Mouse (Mus musculus) gastrocnemius, adult 8-10 months (tissue): ENCODE data around the gene Draxin. TPM values are rescaled to one million over a fixed set of nuclear protein-coding genes. Genes with fewer than 3 reads are reported as not detected.
A peak's percentile ranks its signal among the peaks of the same experiment; 100 is the strongest.
"Not testable (repeated sequence)": the region's sequence is repeated elsewhere in the genome, so short reads cannot be mapped to it uniquely, and the experiment has no call there.

Source experiments
- DNase-seq, 2 experiments: peaks; one replicate each; pipeline ENCODE4 v3.0.0; 2022; ENCODE audit warnings: low spot score in 2 of 2
- microRNA-seq: library from miRNA; unstranded; fragments of <30 nt; microRNA quantifications from one replicate; pipeline ENCODE4 v1.2.0, GENCODE M21; 2022
- total RNA-seq, 4 experiments: library from RNA; stranded (reverse); gene quantifications; 2 replicates each; pipeline ENCODE4 v1.2.4; 2022

Gene Draxin
- total RNA-seq, 4 experiments from 2014 or later: not detected

DNA sequence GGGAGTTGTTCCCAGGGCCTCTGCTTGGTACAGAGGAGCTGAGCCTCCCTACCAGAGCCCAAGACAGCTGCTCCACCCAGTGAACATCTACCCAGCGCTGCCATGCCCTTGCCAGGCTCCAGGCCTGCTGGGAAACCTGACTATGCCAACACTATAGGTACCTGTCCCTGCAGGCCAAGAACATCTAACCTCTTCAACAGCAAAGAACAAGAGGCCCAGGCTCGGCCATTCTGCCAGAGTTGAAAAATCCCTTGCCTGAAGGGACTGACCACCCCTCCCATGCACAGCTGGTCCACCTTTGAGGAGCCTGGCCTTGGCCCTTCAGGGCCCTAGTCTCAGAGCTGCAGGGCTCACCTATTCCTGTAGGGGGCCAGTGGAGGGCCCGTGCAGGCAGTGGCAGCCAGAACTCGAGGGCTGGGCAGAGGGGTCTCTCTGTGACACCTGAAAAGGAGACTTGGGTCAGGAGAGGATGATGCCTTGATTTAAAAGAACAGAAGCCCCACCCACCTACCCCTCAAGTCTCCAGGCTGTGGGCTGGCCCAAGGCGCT lies 72.8 kb downstream of the Draxin start:
- DNase-seq: no peak

DNA sequence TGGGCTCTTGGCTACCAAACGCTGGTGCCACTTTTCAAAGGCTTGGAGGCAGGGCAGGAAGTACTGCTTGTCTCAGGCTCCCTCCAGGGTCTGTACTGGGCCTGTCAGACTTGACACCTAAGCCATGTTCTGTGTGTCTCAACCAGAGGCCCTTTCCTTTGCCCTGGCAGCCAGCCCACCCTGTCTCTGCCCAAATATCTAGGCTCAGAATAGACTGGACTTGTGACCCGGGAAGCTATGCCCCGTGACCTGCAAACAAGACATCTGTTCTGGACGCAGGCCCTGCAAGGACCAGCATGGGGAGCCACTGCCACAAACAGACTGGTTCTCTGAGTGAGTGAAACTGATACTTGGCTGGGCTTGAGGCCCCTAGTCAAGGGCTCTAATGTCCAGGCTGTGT lies 73.7 kb downstream of the Draxin start:
- peak; percentile 89 to 95 for DNase-seq

DNA sequence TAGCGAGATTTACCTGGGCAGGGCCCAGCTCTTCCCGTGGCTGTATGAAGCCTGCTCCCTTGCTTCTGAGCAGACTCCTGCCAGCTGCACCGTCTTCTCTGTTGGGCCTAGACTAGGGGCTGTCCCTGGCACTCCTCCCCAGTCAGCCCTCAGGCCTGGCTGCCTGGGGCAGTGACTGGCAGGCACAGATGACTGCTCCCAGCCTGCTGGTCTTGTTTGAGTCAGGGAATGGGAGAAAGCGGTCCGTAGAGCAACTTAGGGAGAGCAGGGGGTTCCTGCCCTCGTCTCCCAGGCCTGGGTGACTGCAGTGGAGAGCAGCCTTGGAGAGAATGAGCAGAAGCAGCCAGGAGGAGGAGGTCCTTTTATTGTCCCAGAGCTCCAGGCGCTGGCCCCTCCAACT lies 74.3 kb downstream of the Draxin start:
- peak; percentile 30 to 68 for DNase-seq

DNA sequence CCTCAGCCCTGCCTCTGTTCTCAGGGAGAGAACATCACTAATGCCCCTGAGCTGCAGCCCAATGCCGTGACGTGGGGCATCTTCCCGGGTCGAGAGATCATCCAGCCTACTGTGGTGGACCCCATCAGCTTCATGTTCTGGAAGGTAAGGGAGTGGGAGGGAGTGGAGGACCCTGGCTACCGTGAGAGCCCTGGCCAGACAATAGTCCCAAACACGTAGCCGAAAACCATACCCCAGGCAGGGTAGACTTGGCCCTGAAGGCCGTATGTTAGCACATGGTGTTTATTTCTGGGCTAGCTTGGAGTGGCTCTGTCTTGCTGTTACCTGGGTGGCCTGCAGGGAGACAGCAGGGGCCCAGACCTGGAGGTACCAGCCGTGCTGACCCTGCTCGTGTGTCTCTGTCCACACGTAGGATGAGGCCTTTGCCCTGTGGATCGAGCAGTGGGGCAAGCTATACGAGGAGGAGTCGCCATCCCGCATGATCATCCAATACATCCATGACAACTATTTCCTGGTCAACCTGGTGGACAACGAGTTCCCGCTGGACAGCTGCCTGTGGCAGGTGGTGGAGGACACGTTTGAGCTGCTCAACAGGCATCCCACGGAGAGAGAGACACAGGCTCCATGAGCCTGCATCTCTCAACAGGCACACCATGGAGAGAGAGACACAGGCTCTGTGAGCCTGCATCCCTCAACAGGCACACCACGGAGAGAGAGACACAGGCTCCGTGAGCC lies 75.4 kb downstream of the Draxin start:
- DNase-seq: no peak

DNA sequence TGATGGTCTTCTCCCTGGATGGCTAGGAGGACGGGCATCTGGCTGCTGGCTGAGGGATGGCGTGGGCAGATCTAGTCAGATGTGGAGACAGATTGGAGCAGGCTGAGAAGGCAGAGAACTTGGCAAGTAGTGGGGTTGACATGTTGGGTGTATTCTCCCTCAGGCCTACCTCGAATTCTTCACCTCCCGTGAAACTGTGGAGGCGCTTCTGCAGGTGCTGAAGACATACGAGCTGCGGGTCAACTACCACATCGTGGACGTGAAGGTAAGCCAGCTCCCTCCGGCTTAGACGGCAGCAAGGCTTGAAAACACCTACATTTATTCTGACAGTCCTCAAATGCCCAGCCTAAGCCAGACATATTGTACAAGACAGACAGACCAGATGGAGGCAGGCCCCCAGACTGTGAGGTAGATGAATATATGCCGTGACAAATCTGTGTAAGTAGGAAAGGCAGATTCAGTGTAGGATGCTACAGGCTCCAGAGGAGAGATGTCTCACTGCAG lies 77.0 kb downstream of the Draxin start:
- DNase-seq: no peak

DNA sequence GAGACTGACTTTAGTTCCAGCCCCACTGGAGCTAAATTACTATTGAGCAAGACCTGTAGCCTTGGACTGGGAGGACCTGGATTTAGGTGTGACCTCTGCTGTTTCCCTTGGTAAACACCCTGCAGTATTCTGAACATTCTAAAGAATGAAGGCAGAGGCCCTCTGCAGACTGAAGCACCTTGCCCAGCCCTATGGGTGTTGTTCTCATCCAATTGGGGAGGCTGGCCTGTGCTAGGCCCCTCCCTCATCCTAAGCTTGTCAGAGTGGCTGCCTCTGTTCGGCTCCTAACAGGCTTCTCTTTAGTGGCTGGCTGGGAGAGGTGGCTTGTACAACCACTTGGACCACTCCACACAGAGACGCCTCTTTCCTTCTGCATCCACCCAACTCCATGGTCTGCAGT lies 77.5 kb downstream of the Draxin start:
- no peak for DNase-seq

DNA sequence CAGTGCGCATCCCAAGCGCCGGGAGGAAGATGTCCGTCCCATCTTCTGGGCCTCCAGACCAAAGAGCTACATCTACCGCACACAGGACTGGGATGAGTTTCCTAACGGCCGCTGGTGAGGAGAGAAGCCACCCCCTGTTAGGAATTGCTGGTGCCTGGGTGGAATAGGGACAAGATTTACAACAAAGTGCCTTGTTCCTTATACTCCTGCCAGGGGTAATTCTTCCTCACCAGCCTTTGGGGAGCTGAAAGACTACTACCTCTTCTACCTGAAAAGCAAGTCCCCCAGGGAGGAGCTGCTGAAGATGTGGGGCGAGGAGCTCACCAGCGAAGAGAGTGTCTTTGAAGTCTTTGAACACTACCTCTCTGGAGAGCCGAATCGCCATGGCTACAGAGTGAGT lies 78.6 kb downstream of the Draxin start:
- DNase-seq: no peak

DNA sequence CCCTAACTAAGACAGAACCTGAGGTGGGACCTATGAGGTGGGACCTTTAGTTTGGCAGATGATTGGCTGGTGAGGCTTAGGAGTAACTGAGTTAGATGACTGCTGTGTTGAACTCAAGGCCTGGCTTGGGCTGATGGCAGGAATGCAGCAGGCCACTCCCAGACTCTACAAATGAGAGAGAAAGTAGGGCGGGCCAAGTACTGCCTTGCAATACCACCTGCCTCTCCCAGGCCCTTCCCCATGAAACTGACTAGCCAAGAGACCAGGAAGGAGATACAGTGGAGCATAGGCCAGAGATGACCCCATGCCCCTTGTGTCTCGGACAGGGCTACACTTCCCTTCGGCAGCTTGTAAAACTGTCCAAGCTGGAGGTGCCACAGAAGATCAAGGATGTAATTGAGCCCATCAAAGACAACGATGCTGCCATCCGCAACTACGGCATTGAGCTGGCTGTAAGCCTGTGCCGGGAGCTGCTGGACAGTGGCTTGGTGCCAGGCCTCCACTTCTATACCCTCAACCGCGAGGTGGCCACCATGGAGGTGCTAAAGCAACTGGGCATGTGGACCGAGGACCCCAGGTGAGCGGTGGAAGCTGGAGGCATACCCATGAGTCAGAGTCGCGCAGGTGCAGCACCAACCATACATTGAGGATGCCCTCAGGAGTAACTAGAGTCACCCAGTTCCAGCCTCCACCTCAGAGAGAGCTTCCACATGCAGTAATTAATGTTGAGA lies 79.3 kb downstream of the Draxin start:
- DNase-seq: no peak

DNA sequence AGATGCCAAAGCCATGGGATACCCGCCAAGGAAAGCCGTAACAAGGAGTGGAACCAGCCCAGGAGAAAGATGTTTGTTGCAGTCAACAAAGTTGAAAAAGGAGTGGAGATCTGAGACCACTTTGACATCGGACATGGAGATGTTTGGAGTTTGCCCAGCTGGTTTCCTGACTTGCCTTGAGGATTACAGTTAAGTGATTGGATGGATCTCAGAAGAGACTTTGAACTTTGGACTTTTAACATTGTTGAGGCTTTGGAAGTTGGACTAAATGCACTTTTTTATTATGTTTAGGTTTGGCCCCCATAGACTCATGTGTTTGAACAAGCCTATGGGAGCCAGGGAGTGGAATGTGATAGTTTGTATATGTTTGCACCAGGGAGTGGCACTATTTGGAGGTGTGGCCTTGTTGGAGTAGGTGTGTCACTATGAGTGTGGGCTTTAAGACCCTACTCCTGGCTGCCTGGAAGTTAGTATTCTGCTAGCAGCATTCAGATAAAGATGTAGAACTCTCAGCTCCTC lies 80.0 kb downstream of the Draxin start:
- not testable (repeated sequence) for DNase-seq

Small RNA genes within 50 kb of the gene (microRNA-seq; reads per million reads assigned to microRNA genes)
- not detected for gene Mir7022

Other genes with a start within 250 kb of the Draxin start
- gene Mfn2, start 226.0 kb downstream of the Draxin start, total RNA-seq: 100 to 1,000 TPM; 389 to 516 (median 444) TPM
- 10 to 100 TPM; 14.7 to 17.0 (median 15.5) TPM for gene Plod1, start 193.9 kb downstream of the Draxin start, total RNA-seq
- 10 to 100 TPM; 19.8 to 21.4 (median 20.5) TPM for gene 2510039O18Rik, start 189.8 kb downstream of the Draxin start, total RNA-seq
- not detected for gene Nppb, start 144.9 kb downstream of the Draxin start, total RNA-seq
- gene Nppa, start 130.0 kb downstream of the Draxin start, total RNA-seq: under 1 TPM in 3 of 4 experiments, not detected in 1; 0.34 to 0.46 (median 0.39) TPM
- gene Clcn6, start 91.9 kb downstream of the Draxin start, total RNA-seq: 1 to 10 TPM; 4.1 to 5.3 (median 4.7) TPM
- gene Mthfr, start 91.6 kb downstream of the Draxin start, total RNA-seq: 1 to 10 TPM; 4.8 to 7.0 (median 6.3) TPM
- 10 to 100 TPM; 11.8 to 15.2 (median 13.8) TPM for gene Agtrap, start 42.7 kb downstream of the Draxin start, total RNA-seq
- gene Mad2l2, start 314 bp downstream of the Draxin start, total RNA-seq: 10 to 100 TPM; 11.6 to 19.1 (median 15.1) TPM
- gene Fbxo6, start 21.4 kb upstream of the Draxin start, total RNA-seq: 10 to 100 TPM; 44.3 to 53.2 (median 47.5) TPM
- gene Fbxo44, start 29.8 kb upstream of the Draxin start, total RNA-seq: 10 to 100 TPM in 1 of 4 experiments, 1 to 10 TPM in 3; 7.3 to 11.0 (median 8.3) TPM
- gene Fbxo2, start 29.9 kb upstream of the Draxin start, total RNA-seq: under 1 TPM in 3 of 4 experiments, not detected in 1; 0.36 to 0.67 (median 0.48) TPM
- gene Disp3, start 157.3 kb upstream of the Draxin start, total RNA-seq: under 1 TPM in 2 of 4 experiments, not detected in 2; 0.10 to 0.11 TPM